Mouse (Mus musculus): ENCODE measurements around the gene Ptpra.
A peak's percentile ranks its signal among the peaks of the same experiment; 100 is the strongest.
"Not testable (repeated sequence)": the region's sequence is repeated elsewhere in the genome, so short reads cannot be mapped to it uniquely, and the experiment has no call there.

The Ptpra gene

DNA sequence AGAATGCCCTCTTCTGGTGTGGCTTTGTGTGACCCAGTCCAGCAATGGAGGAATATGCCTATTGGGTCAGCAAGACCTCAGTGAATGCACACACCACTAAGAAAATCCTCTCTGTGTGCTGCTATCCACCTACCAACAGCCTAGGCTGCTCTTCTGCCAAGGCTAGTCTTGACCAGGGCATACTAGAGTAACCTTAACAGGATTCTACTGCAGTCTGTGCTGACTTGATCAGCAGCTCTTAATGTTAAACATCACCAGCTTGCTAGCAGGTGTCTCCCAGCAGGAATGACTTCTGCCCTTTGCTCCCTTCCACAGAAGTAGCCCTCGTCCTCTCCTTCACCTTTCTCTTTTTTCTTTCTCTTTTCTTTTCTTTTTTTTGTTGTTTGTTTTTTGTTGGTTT, 106.2 kb downstream of the Ptpra start:
- no peak for DNase-seq (ENCODE audit: low read depth, low spot score)

DNA sequence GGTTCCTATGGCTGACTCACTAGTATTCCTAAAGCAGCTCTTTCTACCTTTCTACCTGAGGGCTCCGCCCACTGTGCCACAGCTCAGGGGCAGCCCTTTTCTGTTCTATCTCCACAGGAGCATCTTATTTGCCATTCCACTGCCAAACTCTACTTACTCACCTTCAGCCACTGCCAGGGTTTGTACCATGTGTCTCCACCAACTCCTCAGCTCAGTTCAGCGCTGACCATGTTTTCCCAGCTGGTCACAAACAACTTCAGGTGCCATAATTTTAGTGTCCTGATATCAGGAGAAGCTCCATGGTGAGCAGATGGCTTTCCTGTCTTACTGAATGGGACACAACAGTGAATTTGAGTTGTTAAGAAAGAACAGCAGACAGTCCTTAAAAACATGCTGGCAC, 107.4 kb downstream of the Ptpra start:
- DNase-seq (ENCODE audit: low read depth, low spot score) = no peak

DNA sequence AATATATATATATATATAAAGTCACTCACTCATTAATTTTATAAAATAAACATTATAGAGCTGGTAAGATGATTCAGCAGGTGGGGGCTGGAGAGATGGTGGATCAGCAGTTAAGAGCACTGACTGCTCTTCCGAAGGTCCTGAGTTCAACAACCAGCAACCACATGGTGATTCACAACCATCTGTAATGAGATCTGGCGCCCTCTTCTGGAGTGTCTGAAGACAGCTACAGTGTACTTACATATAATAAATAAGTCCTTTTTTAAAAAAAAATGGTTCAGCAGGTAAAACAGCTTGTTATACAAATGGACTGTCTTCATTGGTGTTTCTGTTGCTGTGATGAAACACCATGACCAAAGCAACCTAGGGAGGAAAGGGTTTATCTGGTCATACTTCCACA, 107.9 kb downstream of the Ptpra start:
- DNase-seq (ENCODE audit: low read depth, low spot score) = no peak

DNA sequence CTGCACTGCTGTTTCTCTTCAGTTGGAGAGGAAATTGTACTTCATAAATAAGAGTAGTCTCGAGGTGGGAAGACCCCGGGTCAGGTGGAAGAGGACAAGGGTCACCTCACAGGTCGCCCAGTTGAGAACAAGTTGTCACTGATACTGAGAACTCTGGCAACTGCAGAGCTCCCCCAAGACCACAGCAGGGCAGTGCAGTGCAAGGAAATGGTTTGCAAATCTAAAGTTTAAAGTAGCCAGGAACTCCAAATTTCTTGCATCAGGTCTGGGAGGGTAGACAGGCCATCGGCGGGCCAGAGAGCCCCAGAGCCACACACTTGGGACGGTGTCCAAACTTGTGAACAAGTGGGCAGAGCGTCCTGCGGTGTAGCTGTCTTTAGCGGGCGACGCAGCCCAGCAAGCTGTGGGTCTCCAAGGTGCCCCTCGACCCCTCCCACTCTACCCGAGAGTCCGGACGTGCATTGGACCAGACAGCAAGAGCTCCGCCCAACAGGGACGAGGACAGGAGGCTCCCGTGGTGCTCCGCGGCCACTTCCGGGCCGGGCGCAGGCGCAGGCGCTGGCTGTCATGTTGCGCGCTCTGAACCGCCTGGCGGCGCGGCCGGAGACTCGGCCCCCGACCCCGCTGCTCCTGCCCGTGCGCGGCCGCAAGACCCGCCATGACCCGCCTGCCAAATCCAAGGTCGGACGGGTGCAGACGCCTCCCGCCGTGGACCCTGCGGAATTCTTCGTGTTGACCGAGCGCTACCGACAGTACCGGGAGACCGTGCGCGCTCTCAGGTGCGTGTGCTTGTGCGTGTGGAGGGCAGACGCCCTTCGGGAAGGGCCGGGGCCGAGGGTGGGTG, 113.4 kb downstream of the Ptpra start, which contains the start of gene Mrps26:
Gene Mrps26, plus strand, starts transcription at position 531 of the 844 bp plus-strand sequence.
- DNase-seq (ENCODE audit: low read depth, low spot score) = peak; percentile 98

DNA sequence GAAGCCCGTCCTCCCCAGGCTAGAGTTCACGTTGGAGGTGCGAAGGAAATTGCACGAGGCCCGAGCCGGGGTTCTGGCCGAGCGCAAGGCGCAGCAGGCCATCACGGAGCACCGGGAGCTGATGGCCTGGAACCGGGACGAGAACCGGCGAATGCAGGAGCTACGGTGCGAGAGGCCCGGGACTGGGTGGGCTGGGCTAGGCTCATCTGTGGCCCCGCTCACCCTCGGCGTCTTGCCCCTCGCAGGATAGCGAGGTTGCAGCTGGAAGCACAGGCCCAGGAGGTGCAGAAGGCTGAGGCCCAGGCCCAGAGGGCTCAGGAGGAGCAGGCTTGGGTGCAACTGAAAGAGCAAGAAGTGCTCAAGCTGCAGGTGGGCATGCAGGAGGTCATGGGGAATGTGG, 114.0 kb downstream of the Ptpra start:
- no peak for DNase-seq (ENCODE audit: low read depth, low spot score)

DNA sequence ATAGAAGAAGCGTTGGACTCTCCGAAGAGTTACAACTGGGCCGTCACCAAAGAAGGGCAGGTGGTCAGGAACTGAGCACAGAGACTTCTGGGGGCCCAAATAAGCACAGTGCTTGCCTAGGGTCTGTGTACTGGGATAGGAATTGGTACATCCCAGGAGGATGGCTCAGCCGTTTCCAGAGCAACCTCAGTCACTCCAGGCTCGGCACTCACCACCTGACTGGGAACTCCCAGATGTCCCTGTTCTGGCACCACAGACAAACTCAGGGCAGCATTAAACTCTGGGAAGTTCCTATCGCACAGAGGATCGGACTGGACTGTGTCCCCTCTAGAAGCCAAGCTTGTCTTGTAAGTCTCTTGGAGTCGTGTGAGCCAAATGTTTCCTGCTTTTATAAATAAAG, 114.9 kb downstream of the Ptpra start:
- DNase-seq (ENCODE audit: low read depth, low spot score) = peak; percentile 31

DNA sequence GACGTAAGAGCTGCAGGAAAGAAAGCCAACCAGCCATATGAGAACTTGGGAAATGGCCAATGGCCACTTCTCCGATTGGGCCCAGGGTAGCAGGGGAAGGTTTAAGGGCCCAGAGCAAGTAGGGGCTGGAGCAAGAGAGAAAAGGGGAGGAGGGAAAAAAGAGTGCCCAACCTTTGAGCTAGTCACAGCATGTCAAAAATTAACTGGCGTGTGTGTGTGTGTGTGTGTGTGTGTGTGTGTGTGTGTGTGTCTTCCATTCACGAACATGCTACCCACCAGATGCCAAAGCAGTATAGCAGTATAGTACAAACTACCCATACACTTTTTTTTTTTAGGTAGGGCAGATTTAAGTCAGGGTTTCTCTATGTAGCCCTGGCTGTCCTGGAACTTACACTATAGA, 118.8 kb downstream of the Ptpra start:
- DNase-seq (ENCODE audit: low read depth, low spot score) = no peak

DNA sequence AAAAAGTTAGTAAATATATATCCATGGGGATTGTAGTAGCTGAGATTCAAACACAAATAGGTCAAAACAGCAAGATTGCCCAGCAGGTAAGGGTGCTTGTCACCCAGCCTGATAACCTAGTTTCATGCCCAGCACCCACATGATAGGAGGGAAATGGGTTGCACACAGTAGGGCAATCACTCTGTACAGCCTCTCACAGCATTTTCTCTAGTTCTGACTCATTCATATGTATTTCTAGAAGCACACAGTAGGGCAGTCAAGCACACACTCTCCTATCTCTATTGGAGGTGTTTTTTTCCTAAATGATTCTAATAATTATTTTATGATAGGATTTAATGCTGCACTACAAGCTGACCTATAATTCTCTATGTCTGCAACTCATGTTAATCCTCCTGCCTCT, 119.8 kb downstream of the Ptpra start:
- no peak for DNase-seq (ENCODE audit: low read depth, low spot score)

DNA sequence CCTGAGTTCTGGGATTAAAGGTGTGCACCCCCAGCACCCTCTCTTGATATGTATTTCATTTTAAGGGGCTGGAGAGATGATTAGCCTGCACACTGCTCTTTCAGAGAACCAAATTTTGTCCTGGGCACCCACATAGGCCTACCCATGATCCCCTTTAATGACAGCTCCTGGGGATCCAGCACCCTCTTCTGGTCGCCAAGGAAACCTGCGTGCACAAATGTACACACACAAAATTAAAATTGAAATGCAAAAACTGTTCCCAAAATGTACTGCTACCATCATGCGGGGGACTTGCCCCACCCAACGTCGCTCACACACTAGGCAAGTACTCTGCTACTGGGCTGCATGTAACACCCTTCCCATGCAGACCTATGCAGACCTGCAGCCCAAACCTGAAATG, 124.9 kb downstream of the Ptpra start:
- DNase-seq (ENCODE audit: low read depth, low spot score) = no peak

DNA sequence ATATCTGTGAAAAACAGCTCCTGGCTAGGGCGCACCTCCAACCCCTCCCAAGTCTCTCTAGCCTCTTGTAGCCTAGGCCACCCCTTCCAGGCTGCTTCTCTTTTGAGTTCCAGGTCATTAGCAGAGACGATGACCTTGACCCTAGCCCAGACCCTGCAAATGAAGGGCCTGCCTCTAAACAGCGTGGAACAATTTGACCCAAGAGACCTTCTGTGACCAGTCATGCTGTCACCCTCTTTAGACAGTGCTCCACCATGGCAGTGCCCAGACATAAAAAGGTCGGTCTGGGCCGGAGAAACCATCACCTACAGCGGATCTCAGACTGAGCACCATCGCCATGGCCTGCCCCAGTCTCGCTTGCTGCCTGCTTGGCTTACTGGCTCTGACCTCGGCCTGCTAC, 125.8 kb downstream of the Ptpra start, which contains the start of gene Oxt:
Gene Oxt, plus strand, starts transcription at position 301 of the 400 bp plus-strand sequence.
- no peak for DNase-seq (ENCODE audit: low read depth, low spot score)

DNA sequence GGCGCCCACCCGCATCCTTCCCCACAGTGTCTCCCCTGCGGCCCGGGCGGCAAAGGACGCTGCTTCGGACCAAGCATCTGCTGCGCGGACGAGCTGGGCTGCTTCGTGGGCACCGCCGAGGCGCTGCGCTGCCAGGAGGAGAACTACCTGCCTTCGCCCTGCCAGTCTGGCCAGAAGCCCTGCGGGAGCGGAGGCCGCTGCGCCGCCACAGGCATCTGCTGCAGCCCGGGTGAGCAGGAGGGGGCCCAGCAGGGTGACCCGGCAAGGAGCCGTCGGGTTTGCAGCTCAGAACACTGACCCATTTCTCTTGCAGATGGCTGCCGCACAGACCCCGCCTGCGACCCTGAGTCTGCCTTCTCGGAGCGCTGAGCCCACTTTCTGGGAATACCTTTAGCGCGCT, 126.5 kb downstream of the Ptpra start:
- not testable (repeated sequence) for DNase-seq (ENCODE audit: low read depth, low spot score)

DNA sequence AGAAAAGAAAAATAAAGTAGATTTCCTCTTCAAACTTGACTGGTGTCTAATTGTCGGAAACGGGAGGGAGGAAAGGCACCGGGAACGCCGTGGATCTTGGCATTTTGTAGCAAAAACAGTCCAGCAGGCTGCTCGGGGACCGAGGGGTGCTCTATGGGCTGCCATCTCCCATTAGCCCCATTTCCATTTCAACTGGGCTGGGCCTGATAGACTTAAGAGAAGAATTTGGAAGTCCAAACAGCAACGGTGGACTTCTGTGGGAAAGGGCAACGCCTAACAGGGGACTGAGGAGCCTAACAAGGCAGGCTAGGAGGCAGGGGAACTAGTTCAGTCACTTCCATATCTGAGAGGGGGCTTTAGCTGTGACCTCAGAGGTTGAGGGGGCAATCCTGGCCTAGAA, 126.9 kb downstream of the Ptpra start:
- no peak for DNase-seq (ENCODE audit: low read depth, low spot score)

DNA sequence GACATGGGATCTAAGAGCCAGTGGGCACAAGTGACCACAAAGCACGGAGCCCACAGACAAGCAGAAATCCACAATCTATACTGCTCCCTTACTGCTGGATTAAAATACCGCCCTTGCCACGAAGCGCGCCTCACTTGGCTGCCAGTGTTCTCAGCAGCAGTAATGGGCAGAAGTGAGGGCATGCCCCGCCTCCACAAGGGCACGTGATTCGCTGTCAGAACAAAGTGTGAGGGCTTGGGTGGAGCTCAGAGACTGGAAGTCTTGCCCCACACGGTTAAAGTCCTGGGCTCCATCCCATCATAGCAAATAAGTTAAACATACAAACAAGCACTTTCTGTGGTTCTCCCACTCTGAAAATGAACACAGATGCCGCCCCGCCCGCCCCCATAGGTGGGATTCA, 127.6 kb downstream of the Ptpra start:
- peak; percentile 56 for DNase-seq (ENCODE audit: low read depth, low spot score)

DNA sequence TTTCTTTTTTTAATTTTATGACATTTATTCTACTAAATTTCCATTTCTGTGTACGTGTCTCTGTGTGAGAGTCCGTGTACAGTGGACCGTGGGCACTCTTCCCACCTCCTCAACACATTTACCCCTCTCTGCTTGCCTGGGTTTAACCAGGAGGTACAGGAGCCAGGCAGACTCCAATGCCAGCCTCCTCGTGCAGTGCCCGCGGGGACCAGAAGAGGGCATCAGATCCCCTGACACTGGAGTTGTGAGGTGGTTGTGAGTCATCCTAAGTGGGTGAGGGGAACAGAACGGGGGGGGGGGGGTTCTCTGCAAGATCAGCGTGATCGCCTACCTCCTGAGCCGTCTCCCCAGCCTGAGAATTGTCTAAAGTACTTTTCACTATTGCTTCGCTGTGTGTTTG, 128.1 kb downstream of the Ptpra start:
- DNase-seq (ENCODE audit: low read depth, low spot score) = peak; percentile 83

DNA sequence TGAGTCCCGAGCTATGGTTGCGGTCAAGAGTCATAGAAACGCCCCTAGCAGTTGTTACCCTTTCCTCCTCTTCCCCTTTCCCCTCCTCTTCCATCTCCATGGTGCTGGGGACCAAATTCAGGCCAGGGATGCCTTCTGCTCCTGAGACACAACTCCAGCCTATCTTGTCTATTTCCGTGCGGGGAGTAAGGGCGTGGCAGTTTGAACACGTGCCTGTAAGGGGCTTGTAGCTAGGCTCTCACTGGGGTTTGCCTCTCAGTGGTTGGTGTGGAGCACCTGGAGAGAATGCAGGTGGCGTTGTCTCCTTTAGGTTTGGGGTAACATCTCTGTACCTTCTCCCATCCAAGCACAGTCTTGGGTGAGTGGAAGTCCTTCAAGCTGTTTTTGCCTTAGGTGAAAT, 129.7 kb downstream of the Ptpra start:
- DNase-seq (ENCODE audit: low read depth, low spot score) = no peak

DNA sequence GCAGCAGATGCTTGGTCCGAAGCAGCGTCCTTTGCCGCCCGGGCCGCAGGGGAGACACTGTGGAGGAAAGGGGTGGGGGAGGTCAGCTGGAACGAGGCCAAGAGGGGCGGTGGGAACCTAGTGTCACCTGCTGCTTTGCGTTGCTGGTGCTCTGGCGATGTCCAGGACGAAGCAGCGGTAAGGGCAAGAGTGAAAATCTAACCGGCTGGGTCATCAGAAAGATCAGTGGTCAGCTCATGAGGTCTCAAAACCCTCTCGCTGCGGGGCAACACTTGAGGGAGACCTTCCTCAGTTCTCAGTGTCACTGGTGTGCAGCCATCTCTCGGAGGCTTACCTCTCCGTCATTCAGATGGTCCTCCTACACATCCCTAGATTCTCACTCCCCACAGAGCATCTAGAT, 131.1 kb downstream of the Ptpra start:
- no peak for DNase-seq (ENCODE audit: low read depth, low spot score)

DNA sequence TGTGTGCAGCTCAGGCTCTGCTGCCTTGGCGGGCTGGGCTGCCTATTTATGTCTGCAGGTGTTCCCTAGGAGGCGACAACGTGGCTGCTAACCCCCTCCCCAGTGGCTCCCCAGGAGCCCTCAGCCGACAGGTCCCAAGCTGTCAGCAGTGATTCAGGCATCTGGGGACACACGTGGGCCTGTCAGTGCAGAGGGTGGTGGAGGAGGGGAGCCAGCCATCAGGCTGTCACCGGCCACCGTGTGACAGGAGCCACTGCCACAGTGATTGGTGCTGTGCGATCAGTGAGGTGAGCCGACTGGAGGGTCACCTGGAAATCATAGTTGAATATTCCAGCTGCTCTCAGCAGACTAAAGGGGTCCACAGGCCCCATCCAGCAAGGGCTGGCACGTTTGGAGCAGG, 132.5 kb downstream of the Ptpra start, which contains the start of gene Avp:
Gene Avp, minus strand, starts transcription at position 3 of the 400 bp plus-strand sequence.
- no peak for DNase-seq (ENCODE audit: low read depth, low spot score)

DNA sequence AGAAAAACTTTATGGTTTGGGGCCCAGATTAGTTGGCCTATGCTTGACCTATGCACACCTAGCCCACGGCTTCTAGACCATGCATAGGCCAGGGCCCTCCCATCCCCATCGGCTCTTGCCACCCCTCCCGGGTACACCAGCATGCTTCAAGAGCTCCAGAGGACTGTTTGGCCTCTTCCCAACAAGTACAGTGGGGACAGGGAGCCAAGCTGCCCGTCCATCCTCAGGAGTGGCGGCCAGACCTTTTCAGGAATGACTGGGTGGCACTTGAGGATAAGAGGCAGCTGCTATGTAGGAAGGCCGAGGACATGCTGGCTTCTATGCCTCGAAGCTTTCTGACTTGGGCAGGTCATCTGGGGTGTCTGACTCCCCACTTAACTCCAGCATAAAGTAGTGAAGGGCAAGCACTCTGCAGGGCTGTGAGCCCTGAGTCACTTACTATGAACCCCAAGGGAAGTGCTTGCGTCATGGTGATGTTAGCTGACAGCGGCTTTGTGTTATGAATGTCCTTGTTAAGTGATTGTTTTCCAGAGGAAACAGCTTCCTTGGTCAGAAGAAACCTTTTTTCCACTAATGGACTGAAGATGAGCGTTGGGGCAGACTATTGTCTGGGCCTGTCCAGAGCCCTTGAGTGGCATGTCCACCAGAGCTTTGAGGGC, 134.0 kb downstream of the Ptpra start:
- DNase-seq (ENCODE audit: low read depth, low spot score) = no peak

DNA sequence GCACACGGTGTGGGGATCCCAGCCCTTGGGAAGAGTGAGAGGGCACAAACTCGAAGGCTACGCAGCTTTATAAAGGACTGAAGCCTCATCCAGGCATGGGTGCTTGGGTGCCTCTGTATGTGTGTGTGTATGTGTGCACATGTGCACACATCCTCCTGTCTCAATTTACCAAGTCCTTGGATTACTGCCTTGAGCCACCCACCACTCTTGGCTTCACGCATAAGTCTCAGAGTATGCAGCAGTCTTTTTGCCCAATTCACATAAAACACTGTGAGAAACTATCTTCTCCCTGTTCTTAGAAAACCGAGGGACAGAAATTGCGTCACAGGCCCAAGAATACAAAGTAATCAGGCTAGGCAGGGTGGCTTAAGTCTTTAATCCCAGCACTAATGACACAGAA, 135.9 kb downstream of the Ptpra start:
- peak; percentile 74 for DNase-seq (ENCODE audit: low read depth, low spot score)

DNA sequence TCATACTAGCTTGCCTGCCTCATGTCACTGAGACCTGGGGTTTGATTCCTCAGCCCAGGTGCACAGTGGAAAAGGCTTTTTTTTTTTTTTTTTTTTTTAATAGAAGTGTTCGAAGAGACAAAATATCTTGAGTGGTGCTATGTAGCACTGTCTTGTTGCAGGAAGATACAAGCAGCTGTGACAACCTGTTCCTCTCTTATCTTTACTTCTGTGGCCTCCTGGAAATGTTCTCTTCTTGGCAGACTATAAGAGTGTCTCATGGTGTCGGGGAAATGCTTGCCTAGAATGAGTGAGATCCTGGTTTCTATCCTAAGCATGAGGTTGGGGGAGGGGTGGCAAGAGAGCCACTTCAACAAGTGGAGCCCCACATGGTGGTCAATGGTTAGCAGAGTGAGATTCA, 138.3 kb downstream of the Ptpra start:
- no peak for DNase-seq (ENCODE audit: low read depth, low spot score)

DNA sequence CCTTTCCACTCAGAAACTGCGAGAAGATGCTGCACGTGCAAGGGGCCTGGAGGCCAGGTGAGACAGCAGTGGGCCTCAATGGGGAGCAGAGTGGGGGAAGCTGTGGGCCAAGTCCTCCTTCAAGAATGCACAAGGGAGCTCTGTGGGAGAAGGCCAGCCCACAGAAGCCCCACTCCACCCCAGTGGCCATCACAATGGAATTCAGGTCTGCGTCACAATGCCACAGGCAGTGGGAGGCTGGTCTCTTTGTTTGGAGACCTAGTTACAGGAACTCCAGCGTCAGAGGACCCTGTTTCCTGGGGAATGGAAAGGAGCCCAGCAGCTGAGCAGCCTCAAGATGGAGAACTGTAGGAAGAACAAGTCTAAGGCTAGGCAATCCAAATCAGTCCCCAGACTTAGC, 139.1 kb downstream of the Ptpra start:
- no peak for DNase-seq (ENCODE audit: low read depth, low spot score)

DNA sequence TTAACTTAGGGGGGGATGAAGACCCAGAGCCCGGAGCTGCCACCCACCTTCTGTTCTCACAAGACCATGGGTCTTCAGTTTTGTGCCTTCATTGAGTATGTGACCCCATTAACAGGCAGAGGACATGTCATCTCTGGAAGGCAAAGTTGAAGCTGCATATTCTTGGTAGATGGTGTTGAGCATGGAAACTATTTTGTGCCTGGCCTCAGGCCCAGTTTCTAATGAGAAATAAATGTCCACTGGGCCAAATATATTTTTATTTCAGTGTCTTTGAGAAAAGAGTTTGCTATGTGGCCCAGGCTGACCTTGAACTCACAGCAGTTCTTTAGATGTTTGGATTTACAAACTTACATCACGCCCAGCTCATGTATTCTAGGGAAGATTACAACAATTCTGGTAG, 139.7 kb downstream of the Ptpra start:
- DNase-seq (ENCODE audit: low read depth, low spot score) = no peak

DNA sequence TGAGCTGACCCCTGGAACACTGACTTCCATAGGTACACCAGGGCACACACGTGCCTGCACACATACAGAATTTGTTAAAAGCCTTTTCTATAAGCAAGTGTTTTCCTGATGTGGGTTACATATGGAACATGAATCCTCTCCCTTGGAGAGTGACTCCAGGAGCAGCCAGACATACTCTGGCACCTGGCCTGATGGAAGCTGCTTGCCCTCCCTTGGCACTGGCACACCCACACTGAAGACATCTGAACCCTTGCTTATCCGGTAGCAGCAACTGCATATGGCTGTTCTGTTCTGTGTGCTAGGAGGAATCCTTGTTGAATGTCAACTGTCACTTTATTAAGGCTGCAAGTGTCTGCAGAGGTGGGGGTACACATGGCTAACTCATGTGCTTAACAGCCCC, 140.9 kb downstream of the Ptpra start:
- no peak for DNase-seq (ENCODE audit: low read depth, low spot score)

All from brain, adult 2 months (tissue).